Mouse (Mus musculus) embryonic facial prominence, embryonic 13.5 days (tissue): ENCODE data around the gene Creb5. TPM values are rescaled to one million over a fixed set of nuclear protein-coding genes. Genes with fewer than 3 reads are reported as not detected.

ENCODE experiments used
- ATAC-seq: fragments of 200-750 bp; cut with Nextera tagmentation; 2 replicates; pipeline ENCODE4 v1.8.0; 2017; ENCODE audit warnings: low read depth; ENCODE audit not compliant: insufficient number of reproducible peaks, insufficient read depth, low FRiP score, low TSS enrichment
- H3K27ac ChIP-seq: fragments of 300-500 bp; sonication (generic); 2 replicates; pipeline ENCODE4 v1.5.1; 2015; ENCODE audit warnings: moderate library complexity, mild to moderate bottlenecking, inconsistent platforms
- H3K27me3 ChIP-seq: fragments of 300-500 bp; sonication (generic); 2 replicates; pipeline ENCODE4 v1.6.1; 2015; ENCODE audit warnings: mild to moderate bottlenecking, inconsistent platforms
- H3K36me3 ChIP-seq: fragments of 300-500 bp; sonication (generic); 2 replicates; pipeline ENCODE4 v1.6.1; 2015; ENCODE audit warnings: mild to moderate bottlenecking, inconsistent platforms
- H3K4me1 ChIP-seq: fragments of 300-500 bp; sonication (generic); 2 replicates; pipeline ENCODE4 v1.6.1; 2015; ENCODE audit warnings: inconsistent platforms
- H3K4me2 ChIP-seq: fragments of 300-500 bp; sonication (generic); 2 replicates; pipeline ENCODE4 v1.6.1; 2015; ENCODE audit warnings: moderate library complexity, mild to moderate bottlenecking, inconsistent platforms
- H3K4me3 ChIP-seq: fragments of 300-500 bp; sonication (generic); 2 replicates; pipeline ENCODE4 v1.5.1; 2015; ENCODE audit warnings: mild to moderate bottlenecking, inconsistent platforms
- H3K9ac ChIP-seq: fragments of 300-500 bp; sonication (generic); 2 replicates; pipeline ENCODE4 v1.6.1; 2015; ENCODE audit warnings: mild to moderate bottlenecking, inconsistent platforms
- H3K9me3 ChIP-seq: fragments of 300-500 bp; sonication (generic); 2 replicates; pipeline ENCODE4 v1.6.1; 2016; ENCODE audit warnings: inconsistent platforms
- WGBS: fragments of 180-500 bp; shearing (Covaris S2); methylation state at CpG from one replicate; pipeline ENCODE4 v1.1.7; 2015; ENCODE audit warnings: mixed read lengths; 5-methylcytosine and 5-hydroxymethylcytosine counted together
- polyA plus RNA-seq: library from polyadenylated mRNA; unstranded; fragments of >200 nt; fragmentation: Nextera tagmentation; extraction: Ambion mirVana; gene quantifications from 2 replicates; pipeline ENCODE4 v1.2.1, GENCODE M21; 2015

Gene Creb5
- polyA plus RNA-seq, 1 experiment from 2014 or later = 21.8 TPM

- ATAC-seq = no peak
Measured at GRCm38 (mm10) chr6:53720009-53720408, 432.9 kb downstream of the Creb5 start.

DNA sequence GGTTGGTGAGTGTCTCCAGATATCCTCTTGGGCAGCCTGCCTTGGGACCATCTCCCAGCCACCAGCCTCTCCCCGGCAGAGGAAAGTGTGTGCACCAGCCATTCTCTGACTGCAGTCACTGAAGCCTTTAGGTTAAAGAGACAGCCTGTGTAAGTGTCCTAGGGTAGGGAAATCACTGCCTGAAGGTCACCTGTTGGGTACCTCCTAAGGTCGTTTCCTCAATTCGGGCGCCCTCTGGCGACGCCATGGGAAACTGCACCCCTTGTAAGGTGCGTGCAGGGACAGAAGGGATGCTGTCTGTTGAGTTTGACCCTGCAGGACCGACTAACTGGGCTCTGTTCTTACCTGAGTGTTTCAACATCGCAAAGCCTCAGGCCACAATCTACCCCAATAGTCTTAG is 434.5 kb downstream of the Creb5 start:
- H3K9ac ChIP-seq = no peak overlapping the region
- no peak overlapping the region for H3K4me2 ChIP-seq
- H3K4me1 ChIP-seq = peaks cover 10% of the 10 kb centered on the region
- no peak overlapping the region for H3K27ac ChIP-seq
- no peaks in the 10 kb centered on the region for H3K36me3 ChIP-seq
- 12% methylated on average over 9 of the region's 9 CpGs for WGBS
- peaks cover 18% of the 10 kb centered on the region for H3K27me3 ChIP-seq
- H3K9me3 ChIP-seq = no peaks in the 10 kb centered on the region
- no peak overlapping the region for H3K4me3 ChIP-seq
- ATAC-seq = no peak

More at GRCm38 (mm10) chr6:53720009-53720408, 432.9 kb downstream of the Creb5 start:
- Histone ChIP-seq H3K4me2 (no peak overlapping the region), H3K36me3 (no peaks in the 10 kb centered on the region), H3K9ac (no peak overlapping the region), H3K4me3 (no peak overlapping the region), H3K27ac (no peak overlapping the region), H3K27me3 (peaks cover 18% of the 10 kb centered on the region), H3K9me3 (no peaks in the 10 kb centered on the region), H3K4me1 (peaks cover 10% of the 10 kb centered on the region)
- WGBS = 83% methylated on average over 3 of the region's 3 CpGs

DNA sequence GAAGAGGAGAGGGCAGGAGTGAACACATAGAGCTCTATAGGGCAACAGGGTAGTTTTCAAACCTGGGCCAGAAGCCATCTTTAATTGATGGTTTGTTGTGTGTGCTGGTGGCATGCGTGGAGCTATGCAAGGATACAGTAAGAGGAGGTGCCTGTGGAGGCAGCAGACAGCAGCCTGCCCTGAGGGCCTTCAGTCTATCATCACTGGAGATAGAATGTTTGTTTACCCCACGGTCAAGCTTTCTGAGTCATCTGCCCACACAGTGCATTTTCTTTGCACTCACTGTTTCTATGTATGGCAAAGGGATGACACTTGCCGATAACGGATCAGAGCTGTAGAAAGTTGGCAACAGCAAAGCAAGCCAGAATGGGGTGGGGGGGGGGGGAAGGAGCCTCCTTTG is 435.6 kb downstream of the Creb5 start:
- Histone ChIP-seq H3K9ac (no peak overlapping the region), H3K4me3 (no peak overlapping the region), H3K27me3 (peaks cover 18% of the 10 kb centered on the region), H3K4me1 (peaks cover 10% of the 10 kb centered on the region), H3K9me3 (no peaks in the 10 kb centered on the region), H3K36me3 (no peaks in the 10 kb centered on the region), H3K4me2 (no peak overlapping the region), H3K27ac (no peak overlapping the region)
- no peak for ATAC-seq
- 71% methylated on average over 4 of the region's 4 CpGs for WGBS

GRCm38 (mm10) chr6:53730487-53730886 is 443.4 kb downstream of the Creb5 start:
- no peak for ATAC-seq
- Histone ChIP-seq H3K4me1 (0 out of 2 replicates have a peak, but pooled peaks cover 3% of the 10 kb centered on the region), H3K36me3 (no peaks in the 10 kb centered on the region), H3K9ac (no peak overlapping the region), H3K27ac (no peak overlapping the region), H3K4me3 (no peak overlapping the region), H3K9me3 (no peaks in the 10 kb centered on the region), H3K27me3 (no peaks in the 10 kb centered on the region), H3K4me2 (no peak overlapping the region)
- 64% methylated on average over 7 of the region's 7 CpGs for WGBS

- Histone ChIP-seq H3K9ac (no peak overlapping the region), H3K4me1 (0 out of 2 replicates have a peak, but pooled peaks cover 3% of the 10 kb centered on the region), H3K36me3 (no peaks in the 10 kb centered on the region), H3K4me3 (no peak overlapping the region), H3K27me3 (no peaks in the 10 kb centered on the region), H3K9me3 (no peaks in the 10 kb centered on the region), H3K27ac (no peak overlapping the region), H3K4me2 (no peak overlapping the region)
- no peak for ATAC-seq
- WGBS = 73% methylated on average over 5 of the region's 5 CpGs
Measured at GRCm38 (mm10) chr6:53730996-53731485, 444.0 kb downstream of the Creb5 start.

DNA sequence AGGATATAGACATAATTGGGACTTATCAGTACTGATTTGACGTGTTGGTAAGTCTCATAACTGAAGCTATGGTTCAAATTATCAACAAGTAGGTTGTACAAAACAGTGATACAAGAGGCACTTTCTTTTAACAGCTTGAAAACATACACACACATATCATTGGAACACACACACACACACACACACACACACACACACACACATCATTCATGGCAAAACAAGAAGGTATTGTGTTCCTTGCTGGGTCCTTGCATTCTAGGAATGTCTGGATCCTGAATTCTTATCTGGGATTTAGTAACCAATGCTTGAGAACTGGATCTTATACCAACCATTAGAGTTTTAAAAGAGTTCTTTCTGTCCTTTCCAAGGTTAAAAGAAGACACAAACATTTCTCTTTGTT is 446.5 kb downstream of the Creb5 start:
- Histone ChIP-seq H3K4me2 (no peak overlapping the region), H3K27me3 (no peaks in the 10 kb centered on the region), H3K4me3 (no peak overlapping the region), H3K27ac (no peak overlapping the region), H3K4me1 (0 out of 2 replicates have a peak, but pooled peaks cover 3% of the 10 kb centered on the region), H3K9me3 (no peaks in the 10 kb centered on the region), H3K36me3 (no peaks in the 10 kb centered on the region), H3K9ac (no peak overlapping the region)
- no peak for ATAC-seq
- 67% methylated on average over 1 of the region's 1 CpGs for WGBS

DNA sequence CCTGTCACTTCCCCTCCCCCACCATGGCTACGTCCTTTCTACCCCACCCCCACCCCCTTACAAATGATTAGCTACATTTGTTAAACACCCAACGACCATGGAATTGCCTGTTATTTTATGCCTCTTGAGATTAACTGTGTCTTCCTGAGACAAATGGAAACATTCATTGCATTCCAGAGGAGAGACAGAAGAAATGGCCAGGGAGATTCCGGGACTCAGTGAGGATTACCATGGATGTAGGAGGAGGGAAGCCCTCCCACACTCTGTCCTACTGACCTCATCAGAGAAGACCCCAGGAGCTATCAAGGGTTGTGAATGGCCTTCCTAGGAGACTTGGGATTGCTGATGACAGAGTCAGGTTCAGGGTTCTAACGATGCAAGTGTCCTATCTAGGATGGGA is 446.9 kb downstream of the Creb5 start:
- H3K4me1 ChIP-seq = 0 out of 2 replicates have a peak, but pooled peaks cover 3% of the 10 kb centered on the region
- H3K9me3 ChIP-seq = no peaks in the 10 kb centered on the region
- H3K9ac ChIP-seq = no peak overlapping the region
- no peaks in the 10 kb centered on the region for H3K36me3 ChIP-seq
- H3K4me3 ChIP-seq = no peak overlapping the region
- whole genome bisulfite sequencing = 29% methylated on average over 4 of the region's 4 CpGs
- ATAC-seq = no peak
- H3K27ac ChIP-seq = no peak overlapping the region
- no peaks in the 10 kb centered on the region for H3K27me3 ChIP-seq
- no peak overlapping the region for H3K4me2 ChIP-seq

- 0 out of 2 replicates have a peak, but pooled peaks cover 3% of the 10 kb centered on the region for H3K4me1 ChIP-seq
- no peak for ATAC-seq
- 50% methylated on average over 6 of the region's 6 CpGs for WGBS
- H3K9ac ChIP-seq = no peak overlapping the region
- no peaks in the 10 kb centered on the region for H3K27me3 ChIP-seq
- H3K4me2 ChIP-seq = no peak overlapping the region
- H3K36me3 ChIP-seq = no peaks in the 10 kb centered on the region
- no peak overlapping the region for H3K4me3 ChIP-seq
- no peaks in the 10 kb centered on the region for H3K9me3 ChIP-seq
- H3K27ac ChIP-seq = no peak overlapping the region
Measured at GRCm38 (mm10) chr6:53735696-53736095, 448.6 kb downstream of the Creb5 start.

GRCm38 (mm10) chr6:53738206-53738605 is 451.1 kb downstream of the Creb5 start:
- H3K4me3 ChIP-seq = no peak overlapping the region
- no peak for ATAC-seq
- no peaks in the 10 kb centered on the region for H3K36me3 ChIP-seq
- no peak overlapping the region for H3K9ac ChIP-seq
- 0 out of 2 replicates have a peak, but pooled peaks cover 3% of the 10 kb centered on the region for H3K4me1 ChIP-seq
- no peaks in the 10 kb centered on the region for H3K27me3 ChIP-seq
- no peak overlapping the region for H3K27ac ChIP-seq
- no peaks in the 10 kb centered on the region for H3K9me3 ChIP-seq
- no peak overlapping the region for H3K4me2 ChIP-seq

DNA sequence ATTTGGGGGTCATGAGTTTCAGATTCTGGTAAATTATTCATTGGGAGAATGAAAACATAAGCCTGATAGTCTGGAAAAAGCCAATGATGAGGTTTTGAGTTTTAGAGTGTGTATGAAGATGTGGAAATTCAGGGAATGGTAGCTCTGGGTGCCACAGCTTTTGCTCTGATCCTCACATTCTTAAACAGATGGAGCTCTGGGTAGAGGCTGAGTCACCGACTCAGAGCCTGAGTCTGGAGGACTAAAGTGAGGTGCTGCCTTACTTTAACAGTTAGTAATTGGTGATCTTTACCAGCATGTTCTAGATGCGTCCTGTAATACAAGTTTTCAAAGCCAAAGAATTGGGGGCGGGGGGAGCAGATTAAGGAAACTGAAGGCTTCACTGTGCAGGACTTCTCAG is 454.2 kb downstream of the Creb5 start:
- Histone ChIP-seq H3K27ac (no peak overlapping the region), H3K4me1 (no peaks in the 10 kb centered on the region), H3K9ac (no peak overlapping the region), H3K4me2 (no peak overlapping the region), H3K36me3 (no peaks in the 10 kb centered on the region), H3K9me3 (no peaks in the 10 kb centered on the region), H3K27me3 (no peaks in the 10 kb centered on the region), H3K4me3 (no peak overlapping the region)
- ATAC-seq = no peak
- WGBS = 79% methylated on average over 3 of the region's 3 CpGs
